ENCODE assay signal across 8 mouse cellular contexts in the genomic region with DNA sequence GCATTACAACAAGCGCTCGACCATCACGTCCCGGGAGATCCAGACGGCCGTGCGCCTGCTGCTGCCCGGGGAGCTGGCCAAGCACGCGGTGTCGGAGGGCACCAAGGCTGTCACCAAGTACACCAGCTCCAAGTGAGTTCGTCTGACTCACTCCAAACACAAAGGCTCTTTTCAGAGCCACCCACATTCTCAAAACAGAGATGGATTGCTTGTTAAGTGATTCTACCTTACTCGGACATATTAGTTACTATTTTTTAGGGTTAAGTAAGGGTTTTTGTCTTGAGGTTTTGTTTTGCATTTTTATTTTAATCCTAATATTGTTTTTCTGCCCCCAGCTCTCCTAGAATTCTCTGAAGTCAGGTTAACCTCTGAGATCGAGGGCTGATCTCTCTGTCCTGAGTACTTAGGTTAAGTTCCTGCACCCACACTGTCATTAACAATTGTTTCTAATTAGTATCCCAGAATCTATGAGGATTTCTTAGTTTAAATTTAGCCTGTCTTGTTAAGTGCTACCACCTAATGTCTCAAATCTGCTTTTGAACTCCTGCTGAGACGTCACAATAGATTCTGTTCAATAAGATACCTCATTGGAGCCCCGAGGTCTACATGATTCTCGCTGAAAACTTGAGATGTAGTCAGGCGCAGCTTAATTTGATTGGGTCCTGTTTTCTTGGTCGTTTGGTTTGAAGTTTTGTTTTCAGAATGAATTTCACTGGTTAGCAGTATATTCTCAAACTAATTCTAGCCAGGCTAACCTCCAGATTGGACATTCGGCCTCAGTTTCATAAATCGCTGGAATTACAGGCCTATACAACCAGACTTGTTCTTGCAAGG. TPM values are rescaled to one million over a fixed set of nuclear protein-coding genes. Genes with fewer than 3 reads are reported as not detected.
DNase-seq lines count a peak whose midpoint lies in the region; ATAC-seq and TF ChIP-seq lines count a peak whose summit lies in the region.

No protein-coding gene starts in this region.

- TF ChIP-seq POLR2A in olfactory bulb, adult 2 months (IDR thresholded peaks at IDR 0.05; ENCODE audit: insufficient read depth, low read depth, low read length) = no peak

- peaks cover 27% of the 10 kb centered on the region for H3K4me1 ChIP-seq in lung, embryonic 16.5 days (replicated peaks; ENCODE audit: control insufficient read depth, insufficient read depth, low read length)
- H3K4me1 ChIP-seq in intestine, embryonic 14.5 days (replicated peaks; ENCODE audit: control insufficient read depth, insufficient read depth, low read length) = peaks cover 31% of the 10 kb centered on the region
- H3K4me1 ChIP-seq in olfactory bulb, adult 2 months (ENCODE audit: control insufficient read depth, insufficient read depth, low read length) = peaks cover 5% of the 10 kb centered on the region; the same call in 1 of the 2 replicates

- H3K4me2 ChIP-seq in lung, embryonic 16.5 days (ENCODE audit: low read depth, low read length) = peak overlapping the region; percentile 48
- H3K4me2 ChIP-seq in intestine, embryonic 14.5 days (ENCODE audit: low read length) = peak overlapping the region; percentile 55

- no peaks in the 10 kb centered on the region for H3K27me3 ChIP-seq in lung, embryonic 16.5 days (ENCODE audit: control insufficient read depth, insufficient read depth, low read depth, low read length)
- H3K27me3 ChIP-seq in intestine, embryonic 14.5 days (replicated peaks; ENCODE audit: control insufficient read depth, insufficient read depth, low read length) = no peaks in the 10 kb centered on the region

- DNase-seq in lung, postnatal 4 days = no peak
- peak; percentile 43 for DNase-seq in c-Kit-negative CD71-positive TER-119-positive erythroid progenitor cells, embryonic 14.5 days (ENCODE audit: low read depth, low spot score)
- DNase-seq in intestine, embryonic 14.5 days (ENCODE audit: low spot score) = peak; percentile 51
- DNase-seq in right cerebral cortex, postnatal 4 days = no peak
- no peak for DNase-seq in kidney, postnatal 10 days

- no peaks in the 10 kb centered on the region for H3K36me3 ChIP-seq in lung, embryonic 16.5 days (ENCODE audit: control insufficient read depth, insufficient read depth, low read length)
- H3K36me3 ChIP-seq in intestine, embryonic 14.5 days (ENCODE audit: control insufficient read depth, insufficient read depth, low read length) = no peaks in the 10 kb centered on the region

- WGBS in lung, embryonic 16.5 days = 21% methylated on average over 13 of the region's 21 CpGs
- WGBS in intestine, embryonic 14.5 days = 24% methylated on average over 14 of the region's 21 CpGs
- WGBS in olfactory bulb, adult 2 months = 20% methylated on average over 16 of the region's 21 CpGs

- no peak for TF ChIP-seq CTCF in olfactory bulb, adult 2 months (IDR thresholded peaks at IDR 0.05; ENCODE audit: insufficient read depth, low read depth, low read length)

- peak overlapping the region; percentile 84 for H3K27ac ChIP-seq in lung, embryonic 16.5 days (ENCODE audit: low read length)
- H3K27ac ChIP-seq in intestine, embryonic 14.5 days (ENCODE audit: low read depth) = peak overlapping the region; percentile 88
- no peak overlapping the region for H3K27ac ChIP-seq in olfactory bulb, adult 2 months (ENCODE audit: insufficient read depth, low read depth, low read length)

- peak overlapping the region; percentile 37 for H3K4me3 ChIP-seq in lung, embryonic 16.5 days (ENCODE audit: low read length)
- H3K4me3 ChIP-seq in intestine, embryonic 14.5 days (ENCODE audit: low read depth, low read length) = peak overlapping the region; percentile 21
- peak overlapping the region; percentile 32 for H3K4me3 ChIP-seq in olfactory bulb, adult 2 months (ENCODE audit: insufficient read depth, low read depth, low read length)

- peak overlapping the region; percentile 54 for H3K9ac ChIP-seq in lung, embryonic 16.5 days (ENCODE audit: low read length)
- peak overlapping the region; percentile 47 for H3K9ac ChIP-seq in intestine, embryonic 14.5 days (ENCODE audit: low read length)

- no peaks in the 10 kb centered on the region for H3K9me3 ChIP-seq in lung, embryonic 16.5 days (ENCODE audit: control insufficient read depth, low read length)
- H3K9me3 ChIP-seq in intestine, embryonic 14.5 days (ENCODE audit: control insufficient read depth, low read length) = no peaks in the 10 kb centered on the region

- peak; percentile 10; the same call in 1 of the 2 replicates for ATAC-seq in lung, embryonic 16.5 days (ENCODE audit: low read depth)
- no peak; the same call in 1 of the 2 replicates for ATAC-seq in intestine, embryonic 14.5 days (replicated peaks; ENCODE audit: low FRiP score, low TSS enrichment, low read depth)
- ATAC-seq in granulocyte monocyte progenitor cell, adult 5-6 weeks (replicated peaks; ENCODE audit: poor library complexity, severe bottlenecking) = no peak

RNA-seq across cellular contexts. Expression of a gene that starts 0.7 kb away (rescaled TPM):
- polyA plus RNA-seq in lung, embryonic 16.5 days (2015; fragmentation: Nextera tagmentation; extraction: Ambion mirVana) = 1.0 and 1.2 TPM in 2 replicates
- polyA plus RNA-seq in intestine, embryonic 14.5 days (2014; fragmentation: Nextera tagmentation; extraction: Ambion mirVana) = 0.74 and 1.8 TPM in 2 replicates
- not detected in 2 replicates for polyA plus RNA-seq in olfactory bulb, adult 2 months (2012; ENCODE audit: insufficient read depth, insufficient read length, low replicate concordance, missing spikeins)
- total RNA-seq in granulocyte monocyte progenitor cell, adult 5-6 weeks (2014; fragmentation: Nextera tagmentation) = 8.8 and 28.0 TPM in 2 replicates
- total RNA-seq in granulocyte monocyte progenitor cell, adult 5-6 weeks (2017) = 41.2 and 55.0 TPM in 2 replicates

RNA-seq across cellular contexts. Expression of a gene that starts 1.0 kb away (rescaled TPM):
- 1.8 and 5.1 TPM in 2 replicates for polyA plus RNA-seq in lung, embryonic 16.5 days (2015; fragmentation: Nextera tagmentation; extraction: Ambion mirVana)
- polyA plus RNA-seq in intestine, embryonic 14.5 days (2014; fragmentation: Nextera tagmentation; extraction: Ambion mirVana) = 10.1 TPM in 1 of 2 replicates, not detected in the other
- not detected in 2 replicates for polyA plus RNA-seq in olfactory bulb, adult 2 months (2012; ENCODE audit: insufficient read depth, insufficient read length, low replicate concordance, missing spikeins)
- total RNA-seq in granulocyte monocyte progenitor cell, adult 5-6 weeks (2014; fragmentation: Nextera tagmentation) = 8.9 TPM in 1 of 2 replicates, not detected in the other
- total RNA-seq in granulocyte monocyte progenitor cell, adult 5-6 weeks (2017) = 984 and 1,144 TPM in 2 replicates

RNA-seq across cellular contexts. Expression of a gene that starts 4.8 kb away (rescaled TPM):
- polyA plus RNA-seq in lung, embryonic 16.5 days (2015; fragmentation: Nextera tagmentation; extraction: Ambion mirVana) = 103 and 124 TPM in 2 replicates
- 188 and 230 TPM in 2 replicates for polyA plus RNA-seq in intestine, embryonic 14.5 days (2014; fragmentation: Nextera tagmentation; extraction: Ambion mirVana)
- not detected in 2 replicates for polyA plus RNA-seq in olfactory bulb, adult 2 months (2012; ENCODE audit: insufficient read depth, insufficient read length, low replicate concordance, missing spikeins)
- 73.1 and 153 TPM in 2 replicates for total RNA-seq in granulocyte monocyte progenitor cell, adult 5-6 weeks (2014; fragmentation: Nextera tagmentation)
- 268 and 310 TPM in 2 replicates for total RNA-seq in granulocyte monocyte progenitor cell, adult 5-6 weeks (2017)

RNA-seq across cellular contexts. Expression of a gene that starts 7.6 kb away (rescaled TPM):
- 23.4 and 24.2 TPM in 2 replicates for polyA plus RNA-seq in lung, embryonic 16.5 days (2015; fragmentation: Nextera tagmentation; extraction: Ambion mirVana)
- polyA plus RNA-seq in intestine, embryonic 14.5 days (2014; fragmentation: Nextera tagmentation; extraction: Ambion mirVana) = 16.0 and 16.8 TPM in 2 replicates
- polyA plus RNA-seq in olfactory bulb, adult 2 months (2012; ENCODE audit: insufficient read depth, insufficient read length, low replicate concordance, missing spikeins) = not detected in 2 replicates
- total RNA-seq in granulocyte monocyte progenitor cell, adult 5-6 weeks (2014; fragmentation: Nextera tagmentation) = 278 and 329 TPM in 2 replicates
- total RNA-seq in granulocyte monocyte progenitor cell, adult 5-6 weeks (2017) = 1,634 and 1,715 TPM in 2 replicates

RNA-seq across cellular contexts. Expression of a gene that starts 22.0 kb away (rescaled TPM):
- 24.2 and 25.0 TPM in 2 replicates for polyA plus RNA-seq in lung, embryonic 16.5 days (2015; fragmentation: Nextera tagmentation; extraction: Ambion mirVana)
- 19.9 and 23.4 TPM in 2 replicates for polyA plus RNA-seq in intestine, embryonic 14.5 days (2014; fragmentation: Nextera tagmentation; extraction: Ambion mirVana)
- polyA plus RNA-seq in olfactory bulb, adult 2 months (2012; ENCODE audit: insufficient read depth, insufficient read length, low replicate concordance, missing spikeins) = not detected in 2 replicates
- 261 and 279 TPM in 2 replicates for total RNA-seq in granulocyte monocyte progenitor cell, adult 5-6 weeks (2014; fragmentation: Nextera tagmentation)
- 496 and 652 TPM in 2 replicates for total RNA-seq in granulocyte monocyte progenitor cell, adult 5-6 weeks (2017)

Comparison
In these comparisons a context has a peak if more than half of its experiments do, and no peak if none do; other contexts are left out.
1. DNase-seq: peak in c-Kit-negative CD71-positive TER-119-positive erythroid progenitor cells, embryonic 14.5 days (single experiment) and intestine, embryonic 14.5 days (single experiment); none in lung, postnatal 4 days (0 of 2), right cerebral cortex, postnatal 4 days (single experiment) and kidney, postnatal 10 days (single experiment).
2. RNA of a gene that starts 4.8 kb away (polyA plus RNA-seq): 188 to 230 TPM in intestine, embryonic 14.5 days and 103 to 124 TPM in lung, embryonic 16.5 days; not detected in olfactory bulb, adult 2 months; every median in the first group is over 100 times any median in the second.
3. Peak in every context shown above with its lines, with median percentiles within 50 percentile points of each other: H3K4me3 ChIP-seq.